Mouse (Mus musculus) layer of hippocampus, postnatal 36 days (tissue): ENCODE data around the gene Frmd4a. TPM values are rescaled to one million over a fixed set of nuclear protein-coding genes. Genes with fewer than 3 reads are reported as not detected.

Source experiments
- DNase-seq, 2 experiments: peaks; one replicate each; pipeline ENCODE4 v3.0.0; 2022
- total RNA-seq, 2 experiments: library from RNA; stranded (reverse); gene quantifications; 2 replicates each; pipeline ENCODE4 v1.2.3; 2021

Gene Frmd4a
- total RNA-seq = 10 to 100 TPM; 71.0 to 94.3 TPM

- DNase-seq = peak; percentile 37 to 56
Observed at GRCm38 (mm10) chr2:4017528-4018288, at the start of gene Frmd4a. Frmd4a (plus strand) TSS chr2:4017717.

- DNase-seq = no peak
Observed at GRCm38 (mm10) chr2:3988876-3989275, 28.6 kb upstream of the Frmd4a start.

- no peak for DNase-seq
Observed at GRCm38 (mm10) chr2:3990431-3990830, 27.1 kb upstream of the Frmd4a start.

GRCm38 (mm10) chr2:4018431-4018876 is 937 bp downstream of the Frmd4a start:
- peak in 1 of 2 experiments; percentile 57 for DNase-seq

- peak; percentile 17 to 29 for DNase-seq
Observed at GRCm38 (mm10) chr2:4018909-4019308, 1.4 kb downstream of the Frmd4a start.

GRCm38 (mm10) chr2:4024927-4025326 is 7.4 kb downstream of the Frmd4a start:
- DNase-seq = no peak

GRCm38 (mm10) chr2:4029031-4029747 is 11.7 kb downstream of the Frmd4a start:
- DNase-seq = no peak

DNA sequence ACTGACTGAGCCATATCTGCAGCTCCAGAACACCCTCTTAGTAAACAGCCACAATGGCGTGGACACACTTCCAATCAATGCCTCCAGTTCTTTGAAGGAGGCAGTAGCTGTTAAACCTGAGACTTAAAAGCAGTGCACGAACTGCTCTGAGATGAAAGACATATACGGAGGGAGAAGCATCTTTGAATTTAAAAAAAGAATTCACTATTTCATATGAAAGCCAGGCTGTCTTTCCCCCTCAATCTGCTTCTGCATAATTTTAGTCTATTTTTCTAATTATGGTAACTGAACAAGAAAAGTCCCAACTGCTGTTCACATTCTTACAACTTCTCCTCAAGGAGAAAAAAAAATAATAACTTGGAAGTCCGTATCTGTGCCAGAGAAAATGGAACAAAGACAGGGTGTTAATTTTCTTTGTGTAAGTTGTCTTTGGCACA is 18.7 kb downstream of the Frmd4a start:
- DNase-seq = peak; percentile 11

- DNase-seq = peak; percentile 15 to 24
Observed at GRCm38 (mm10) chr2:4036651-4037117, 19.2 kb downstream of the Frmd4a start.

- DNase-seq = no peak
Observed at GRCm38 (mm10) chr2:4042009-4042408, 24.5 kb downstream of the Frmd4a start.

- DNase-seq = no peak
Observed at GRCm38 (mm10) chr2:4055481-4055880, 38.0 kb downstream of the Frmd4a start.

GRCm38 (mm10) chr2:4060675-4061074 is 43.2 kb downstream of the Frmd4a start:
- peak; percentile 38 to 48 for DNase-seq

DNA sequence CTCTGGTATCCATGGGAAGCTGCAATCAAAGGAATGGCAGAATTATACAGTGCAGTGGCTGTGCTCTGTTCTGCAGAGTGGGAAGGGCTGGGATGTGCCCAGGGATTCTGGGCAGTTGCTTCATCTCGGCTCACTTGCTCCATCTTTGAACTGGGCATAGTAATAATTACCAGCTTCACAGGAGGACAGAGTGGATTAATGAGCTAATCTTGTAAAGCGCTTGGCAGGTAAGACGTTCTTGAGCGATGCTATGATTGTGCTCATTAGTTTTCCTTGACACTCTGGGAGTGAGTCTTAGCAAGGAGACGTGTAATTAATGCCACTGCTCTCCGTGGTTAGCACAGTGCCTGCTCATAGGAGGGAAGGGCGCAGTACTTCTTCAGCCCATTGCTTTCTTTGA is 54.3 kb downstream of the Frmd4a start:
- DNase-seq = no peak

DNA sequence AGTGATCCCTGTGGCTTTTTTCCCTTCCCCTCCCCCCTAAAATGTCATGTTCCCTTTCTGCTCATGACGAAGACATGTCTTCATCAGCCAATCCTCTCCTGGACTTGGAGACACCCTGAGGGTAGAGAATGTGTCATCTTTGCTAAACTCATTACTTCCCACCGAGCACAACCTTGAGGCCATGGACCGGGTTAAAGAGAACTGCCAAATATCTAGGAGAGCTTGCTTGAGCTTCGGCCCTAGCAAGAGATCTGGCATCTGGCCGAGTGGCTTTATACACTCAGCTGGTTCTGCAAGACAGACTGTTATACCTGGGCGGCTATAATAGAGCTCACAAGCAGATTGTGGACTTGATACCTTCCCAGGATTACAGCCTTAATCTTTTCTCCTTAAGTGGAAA is 66.4 kb downstream of the Frmd4a start:
- DNase-seq = no peak

- no peak for DNase-seq
Observed at GRCm38 (mm10) chr2:4097601-4098000, 80.1 kb downstream of the Frmd4a start.

DNA sequence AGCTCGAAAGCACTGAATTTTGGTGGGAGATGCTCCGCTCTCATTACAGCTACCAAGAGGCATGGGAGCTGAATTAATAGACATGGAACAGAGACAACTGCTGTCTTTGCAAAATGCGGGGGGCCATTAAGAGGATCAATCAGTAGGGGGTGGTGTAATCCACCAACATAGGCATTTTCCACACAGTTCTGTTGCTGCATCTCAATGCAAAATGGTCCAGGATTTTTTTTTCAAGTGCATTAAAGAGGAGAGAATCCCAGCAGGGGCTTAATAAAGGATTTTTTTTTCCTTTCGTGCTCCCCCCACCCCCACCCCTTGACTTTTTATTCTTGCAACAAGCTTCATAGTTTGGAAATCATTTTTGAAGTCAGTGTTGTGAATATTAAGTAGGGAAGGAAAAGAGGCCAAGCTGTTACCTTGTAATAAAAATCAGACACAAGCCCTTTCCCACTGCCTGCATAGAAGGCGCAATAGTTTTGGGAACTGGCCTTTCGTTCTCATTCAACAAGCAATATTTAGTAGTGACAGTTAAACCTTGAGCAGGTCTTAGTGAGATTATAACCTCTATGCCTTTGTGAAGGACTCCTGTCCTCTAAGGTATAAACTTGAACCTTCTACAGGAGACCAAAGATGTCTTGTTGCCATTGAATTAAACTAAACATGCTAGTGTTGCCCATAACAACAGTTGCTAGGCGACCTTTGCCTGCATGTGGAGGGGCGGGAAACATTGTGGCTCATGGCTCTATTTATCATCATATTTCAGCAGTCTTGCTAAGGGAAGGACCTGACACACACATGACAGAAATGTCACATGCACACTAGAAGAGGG is 81.6 kb downstream of the Frmd4a start:
- peak; percentile 35 to 41 for DNase-seq

- DNase-seq = no peak
Observed at GRCm38 (mm10) chr2:4099777-4100104, 82.2 kb downstream of the Frmd4a start.

GRCm38 (mm10) chr2:4101370-4101769 is 83.9 kb downstream of the Frmd4a start:
- no peak for DNase-seq

DNA sequence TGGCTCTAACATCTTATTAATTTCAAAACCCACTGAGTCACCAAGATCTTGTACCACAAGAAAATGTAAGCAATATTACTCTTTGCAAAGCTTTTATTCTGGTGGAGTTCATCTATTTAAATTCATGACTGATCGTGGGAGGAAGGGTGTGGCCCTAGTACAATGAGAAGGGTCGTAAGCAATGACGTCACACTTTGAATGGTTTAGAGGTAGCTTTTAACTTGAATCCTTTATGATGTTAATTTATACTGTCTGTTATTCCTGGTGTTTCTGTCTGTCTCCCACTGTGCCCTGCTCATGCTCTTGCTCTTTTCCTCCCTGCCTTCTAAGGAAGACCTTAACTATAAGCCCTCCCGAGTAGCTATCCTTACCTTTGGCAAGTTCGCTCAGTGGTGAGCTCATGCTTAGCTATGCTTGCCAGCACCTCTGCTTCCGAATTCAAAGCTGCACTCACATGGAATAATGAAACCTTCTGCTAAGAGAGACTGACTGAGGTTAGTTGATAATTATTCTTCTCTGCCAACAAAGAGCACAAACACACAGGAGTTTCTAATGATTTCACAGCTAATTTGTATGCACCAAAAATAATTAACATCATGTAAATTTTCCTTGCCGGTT is 95.9 kb downstream of the Frmd4a start:
- DNase-seq = no peak

GRCm38 (mm10) chr2:4119678-4120458 is 102.4 kb downstream of the Frmd4a start:
- DNase-seq = no peak

DNA sequence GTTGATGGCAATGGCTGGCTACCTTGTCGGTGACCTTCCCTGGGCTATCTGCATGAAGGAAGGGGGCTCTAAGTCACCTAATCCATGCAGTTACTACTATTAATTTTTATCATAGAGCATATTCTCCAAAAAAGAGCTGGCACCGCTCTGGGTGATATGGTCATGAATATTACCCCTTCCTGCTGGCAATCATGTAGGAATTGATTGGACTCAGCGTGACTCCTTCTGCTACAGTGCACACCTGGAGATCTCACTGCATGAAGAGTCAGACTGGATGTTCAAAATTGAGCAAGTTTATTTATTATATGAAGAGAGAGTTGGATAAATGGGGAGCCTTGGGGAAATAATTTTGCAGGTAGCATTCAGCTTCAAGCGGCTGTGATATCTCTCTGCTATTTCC is 113.7 kb downstream of the Frmd4a start:
- DNase-seq = no peak

GRCm38 (mm10) chr2:4137493-4137892 is 120.0 kb downstream of the Frmd4a start:
- DNase-seq = no peak
